Mouse (Mus musculus) testis, postnatal 10 days (tissue): Measurements from ENCODE around the gene Ung.

Source experiments
- DNase-seq: peaks from one replicate; pipeline ENCODE4 v3.0.0; 2021; ENCODE audit warnings: low spot score

Gene Ung

DNA sequence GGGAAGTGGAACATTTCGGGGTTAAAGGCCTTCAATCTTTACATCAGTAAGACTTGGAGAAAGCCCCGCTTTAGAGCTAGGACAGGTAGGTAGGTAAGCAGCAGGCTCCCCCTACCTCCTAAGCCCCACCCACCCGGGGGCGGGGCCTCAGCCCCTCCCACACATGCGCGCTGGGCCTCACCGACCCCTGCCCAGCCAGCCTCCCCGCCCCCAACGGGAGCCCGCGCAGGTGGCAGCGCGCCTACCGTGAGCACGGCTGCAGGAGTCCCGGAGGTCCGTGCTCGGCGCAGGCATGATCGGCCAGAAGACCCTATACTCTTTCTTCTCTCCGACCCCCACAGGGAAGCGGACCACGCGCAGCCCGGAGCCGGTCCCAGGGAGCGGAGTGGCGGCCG, at the start of gene Ung:
TSS of gene Ung (plus strand) at position 176 of the 395 bp plus-strand sequence.
- DNase-seq: peak; percentile 89

DNA sequence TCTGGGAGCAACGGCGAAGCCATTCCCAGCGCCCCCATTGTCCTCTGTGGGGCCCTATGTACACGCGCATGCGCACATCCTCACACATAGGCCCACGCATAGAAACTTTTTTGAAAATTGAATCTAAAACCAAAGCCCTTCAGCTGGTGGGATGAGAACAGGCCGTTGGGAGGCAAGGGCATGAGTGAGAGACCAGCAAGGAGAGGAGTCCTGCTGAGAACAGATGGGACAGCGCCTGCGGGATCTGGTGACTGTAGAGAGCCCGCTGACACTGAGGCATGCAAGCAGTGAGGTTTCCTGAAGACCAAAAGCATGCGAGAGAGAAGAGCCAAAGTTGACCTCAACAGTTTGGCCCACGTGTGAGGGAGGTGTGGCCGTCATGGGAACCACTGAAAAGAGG, 44.7 kb upstream of the Ung start:
- DNase-seq: no peak

DNA sequence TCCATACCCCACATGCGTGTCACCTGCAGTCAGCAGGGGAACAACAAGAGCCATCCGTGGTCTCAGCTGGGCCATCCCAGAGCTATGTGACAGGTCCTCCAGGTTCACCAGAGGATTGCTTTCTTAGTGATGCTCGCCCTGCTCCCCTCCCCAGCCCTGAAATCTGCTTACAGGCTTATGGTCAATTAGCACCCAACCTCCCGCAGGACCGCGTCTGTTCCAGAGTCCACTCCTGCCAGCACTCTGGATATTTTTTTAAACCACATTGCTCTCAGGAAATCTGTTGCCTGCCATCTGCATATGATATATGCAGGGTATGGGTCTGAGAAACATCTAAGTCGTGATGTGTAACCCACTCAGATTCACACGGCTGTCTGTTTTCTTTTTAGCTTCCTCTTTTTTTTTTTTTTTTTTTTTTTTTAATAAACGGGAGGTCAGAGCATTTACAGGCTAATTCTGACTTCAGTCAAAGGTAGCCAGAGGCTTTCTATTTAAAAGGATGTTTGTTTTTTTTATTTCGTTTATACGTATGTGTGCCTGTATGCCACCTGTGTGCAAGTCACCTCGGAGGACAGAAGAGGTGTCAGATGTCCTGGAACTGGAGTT, 42.2 kb upstream of the Ung start:
- DNase-seq: no peak

DNA sequence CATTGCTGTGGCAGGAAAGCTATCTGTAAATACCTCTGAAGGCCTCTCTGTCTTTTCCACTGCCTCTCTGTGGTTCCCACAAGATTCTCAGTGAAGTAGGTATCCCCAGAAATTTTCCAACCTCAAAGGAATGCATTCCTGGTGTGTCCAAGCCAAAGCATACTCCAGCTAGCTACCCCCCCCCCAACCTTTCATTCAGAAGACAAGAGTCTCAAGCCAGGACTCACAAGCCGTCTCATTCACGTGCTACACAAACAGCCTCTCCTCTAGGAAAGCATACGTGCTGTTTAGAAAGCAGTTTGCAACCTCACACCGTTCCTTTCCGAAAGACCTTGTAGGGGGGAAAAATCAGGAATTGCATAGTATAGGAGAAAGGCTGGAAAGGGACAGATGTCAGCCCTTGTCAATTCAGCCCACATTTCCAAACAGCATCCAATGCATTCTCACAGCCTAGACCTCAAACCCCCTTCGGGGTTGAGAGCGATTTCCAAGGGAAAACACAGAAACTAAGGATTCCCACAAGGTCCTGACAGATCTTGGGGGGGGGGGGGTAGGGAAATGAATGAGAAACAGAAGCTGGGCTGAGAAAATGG, 39.7 kb upstream of the Ung start:
- DNase-seq: no peak

DNA sequence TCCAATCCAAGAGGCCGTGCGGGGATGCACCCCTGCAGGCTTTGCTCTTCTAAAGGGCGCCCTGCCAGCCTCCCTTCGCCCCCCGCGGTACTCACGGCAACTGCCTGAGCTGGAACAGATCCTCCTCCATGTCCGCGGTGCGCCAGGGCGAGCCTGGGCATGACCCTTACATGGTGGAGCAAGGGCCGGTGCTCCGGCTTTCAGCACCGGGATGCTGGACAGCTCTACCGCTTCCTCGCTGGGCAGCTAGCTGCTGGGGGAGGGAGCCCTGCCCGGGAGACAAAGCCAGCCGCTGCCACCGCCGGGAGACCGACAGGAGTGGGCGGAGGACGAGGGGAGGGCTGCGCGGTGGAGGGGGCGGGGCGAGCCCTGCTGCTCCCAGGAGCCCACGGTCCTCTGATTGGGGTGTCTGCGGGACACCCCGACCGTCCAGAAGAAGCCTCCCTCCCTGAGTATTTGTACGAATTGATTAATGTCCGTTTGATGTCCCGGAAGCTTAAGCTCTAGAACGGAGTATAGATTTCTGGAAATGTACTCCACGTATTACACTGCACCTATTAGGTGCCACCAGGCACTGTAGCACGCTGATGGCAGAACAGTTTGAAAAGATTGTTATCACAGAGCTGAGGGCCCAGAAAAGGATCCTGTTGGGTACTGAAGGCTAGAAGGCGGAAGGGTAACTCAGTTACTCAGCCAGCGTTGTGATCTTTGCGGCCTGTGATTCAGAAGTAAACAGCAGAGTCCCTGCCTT, 39.0 kb upstream of the Ung start, which contains the start of gene Svop:
TSS of gene Svop (minus strand) at position 514 of the 751 bp plus-strand sequence.
- DNase-seq: peak; percentile 88

DNA sequence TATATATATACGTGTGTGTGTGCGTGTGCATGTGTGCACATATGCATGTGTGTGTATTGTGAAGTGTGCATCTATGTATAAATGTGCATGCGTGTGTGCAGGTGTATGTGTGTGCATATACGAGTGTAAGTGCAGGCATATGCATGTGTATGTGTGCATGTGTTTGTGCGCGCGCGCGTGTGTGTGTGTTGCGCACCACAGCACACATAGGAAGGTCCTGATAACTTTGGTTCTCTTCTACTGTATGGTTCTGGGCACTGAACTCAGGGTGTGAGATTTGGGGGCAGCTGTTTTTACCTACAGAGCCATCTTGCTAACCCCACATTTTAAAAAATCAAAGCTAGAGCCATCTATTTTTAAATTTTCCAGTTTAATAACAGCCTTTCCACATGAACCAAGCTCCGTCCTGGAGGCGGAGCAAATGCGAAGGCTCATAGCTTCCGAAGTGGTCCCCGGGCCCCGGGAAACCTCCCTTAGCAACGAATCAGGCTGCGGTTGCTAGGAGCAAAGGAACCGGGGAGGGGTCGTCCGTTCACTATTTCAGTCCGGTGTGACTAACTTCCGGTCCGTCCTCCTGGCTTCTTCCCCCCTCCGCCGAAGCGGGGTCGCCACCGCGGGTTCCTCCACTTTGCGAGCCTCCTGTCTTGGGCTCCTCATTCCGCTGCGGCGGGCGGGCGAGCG, 30.3 kb upstream of the Ung start:
- DNase-seq: peak; percentile 95

DNA sequence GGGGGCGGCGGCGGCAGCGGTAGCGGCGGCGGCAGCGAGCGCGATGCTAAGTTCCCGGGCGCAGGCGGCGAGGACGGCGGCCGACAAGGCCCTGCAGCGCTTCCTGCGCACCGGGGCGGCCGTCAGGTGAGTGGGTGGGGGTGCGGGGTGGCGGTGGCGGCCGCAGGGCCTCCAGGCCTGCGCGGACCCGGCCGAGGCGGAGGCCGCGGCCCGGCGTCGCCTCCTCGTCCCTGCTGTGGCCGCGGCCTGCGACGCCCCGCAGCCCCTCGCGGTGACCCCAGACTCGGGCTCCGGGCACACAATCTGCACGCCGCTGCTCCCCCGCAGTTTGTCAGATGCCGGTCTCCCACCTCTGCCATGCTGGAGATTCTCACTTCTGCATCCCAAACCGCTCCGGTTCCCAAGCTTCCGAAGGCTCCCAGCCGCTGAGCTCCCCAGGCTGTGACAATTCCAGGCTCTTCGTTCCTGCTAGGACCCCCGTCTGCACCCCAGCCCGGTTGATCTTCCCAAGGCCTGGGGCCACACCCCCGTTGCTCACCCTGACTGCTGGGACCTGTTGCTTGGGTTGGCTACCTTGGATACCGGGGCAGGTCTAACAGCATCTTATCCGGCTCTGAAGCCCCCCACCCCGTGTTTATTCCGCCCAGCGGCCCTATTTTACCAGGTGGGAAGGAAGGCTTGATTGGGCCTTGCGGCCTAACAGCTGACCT, 29.6 kb upstream of the Ung start:
- DNase-seq: peak; percentile 54

DNA sequence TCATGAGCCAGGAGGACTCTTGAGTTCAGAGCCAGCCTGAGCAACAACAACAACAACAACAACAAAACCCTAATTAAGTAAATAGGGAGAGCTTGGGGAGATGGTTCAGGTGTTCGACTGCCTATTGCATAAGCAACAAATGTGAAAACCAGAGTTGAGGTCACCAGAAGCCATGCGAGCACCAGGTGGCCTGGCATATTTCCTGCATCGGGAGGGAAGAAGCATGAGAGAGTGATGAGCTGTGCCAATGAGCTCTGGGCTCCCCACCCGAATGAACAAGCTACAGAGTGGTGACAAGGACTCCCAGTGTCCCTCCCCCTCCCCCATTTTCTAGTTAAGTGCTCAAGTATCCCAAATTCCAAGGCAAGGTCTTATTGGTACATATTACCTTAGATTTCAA, 28.3 kb upstream of the Ung start:
- no peak for DNase-seq

DNA sequence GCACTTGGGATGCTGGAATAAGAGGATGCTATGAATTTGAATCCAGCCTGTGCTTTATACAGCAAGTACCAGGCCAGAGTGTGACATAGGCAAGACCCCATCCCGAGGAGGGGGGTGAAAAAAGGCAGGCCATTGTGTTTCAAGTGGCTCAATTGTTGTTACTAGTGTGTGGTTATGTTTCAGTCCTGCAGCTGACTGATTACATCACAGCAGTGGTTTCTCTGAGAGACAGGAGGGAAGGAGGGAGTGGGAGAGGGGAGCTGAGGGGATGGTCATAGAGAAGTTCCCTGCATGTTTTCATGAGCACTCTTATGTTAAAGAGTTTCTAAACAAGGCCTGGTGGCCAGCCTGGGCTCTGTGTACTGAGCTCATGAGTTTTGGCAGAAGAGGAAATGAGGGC, 27.4 kb upstream of the Ung start:
- no peak for DNase-seq

DNA sequence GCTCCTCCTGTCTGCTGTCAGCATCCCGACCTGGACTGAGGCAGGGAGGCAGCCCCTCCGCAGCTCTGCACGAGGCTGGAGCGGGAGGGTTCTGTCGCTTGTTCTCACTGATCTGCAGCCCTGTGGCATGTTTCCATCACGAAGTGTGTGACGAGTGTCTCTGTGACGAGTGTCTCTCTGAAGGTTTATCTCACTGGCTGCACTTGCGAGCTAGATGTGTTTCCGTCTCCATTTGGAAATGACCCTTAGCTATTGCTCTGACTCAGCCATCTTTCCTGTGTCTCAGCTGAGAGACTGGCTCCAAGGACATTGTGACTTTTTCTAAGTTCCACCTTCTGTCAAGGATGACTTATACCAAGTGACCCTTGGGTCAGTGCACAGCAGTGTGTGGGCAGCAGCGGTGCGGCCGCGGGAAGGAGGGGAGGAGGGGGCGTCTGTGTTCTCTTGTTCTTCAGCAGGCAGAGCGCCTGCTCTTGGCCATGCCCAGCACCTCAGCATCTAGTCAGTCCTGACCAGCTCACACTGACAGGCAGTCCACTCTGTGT, 23.7 kb upstream of the Ung start:
- DNase-seq: no peak

DNA sequence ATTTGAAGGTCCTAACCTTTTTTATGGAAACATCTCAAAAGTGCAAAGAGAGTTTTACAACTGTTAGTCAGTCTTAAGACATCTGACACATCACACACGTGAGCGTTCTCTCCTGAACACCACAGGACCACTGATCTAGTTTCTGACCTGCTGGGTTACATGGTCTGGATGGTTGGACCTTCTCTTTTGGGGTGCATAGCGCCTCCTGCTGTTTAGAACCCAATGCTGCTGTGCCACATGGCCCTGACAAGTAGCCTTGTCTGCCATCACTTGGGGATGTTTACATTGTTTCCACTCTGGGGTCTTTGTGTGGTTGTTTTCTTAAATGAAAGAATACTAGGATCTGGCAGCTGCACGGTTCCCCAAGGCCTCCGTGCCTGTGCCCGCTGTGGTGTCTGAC, 16.9 kb upstream of the Ung start:
- no peak for DNase-seq

DNA sequence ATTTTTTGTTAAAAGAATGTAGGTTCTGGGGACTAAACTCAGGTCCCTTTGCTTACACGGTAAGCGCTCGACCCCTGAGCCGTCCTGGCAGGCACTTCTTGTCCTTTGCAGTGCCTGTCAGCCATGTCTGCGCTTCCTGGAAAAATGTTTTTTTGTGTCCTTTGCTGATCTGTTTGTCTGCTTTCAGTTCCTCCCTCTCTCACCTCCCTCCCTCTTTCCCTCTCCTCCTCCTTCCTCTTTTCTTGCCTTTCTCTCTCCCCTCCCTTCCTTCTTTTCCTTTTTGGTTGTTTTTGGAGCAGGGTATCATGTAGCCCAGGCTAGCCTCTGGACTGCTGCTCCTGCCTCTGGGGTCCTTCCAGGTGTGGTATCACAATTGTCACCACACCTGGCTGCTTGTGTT, 15.2 kb upstream of the Ung start:
- no peak for DNase-seq

DNA sequence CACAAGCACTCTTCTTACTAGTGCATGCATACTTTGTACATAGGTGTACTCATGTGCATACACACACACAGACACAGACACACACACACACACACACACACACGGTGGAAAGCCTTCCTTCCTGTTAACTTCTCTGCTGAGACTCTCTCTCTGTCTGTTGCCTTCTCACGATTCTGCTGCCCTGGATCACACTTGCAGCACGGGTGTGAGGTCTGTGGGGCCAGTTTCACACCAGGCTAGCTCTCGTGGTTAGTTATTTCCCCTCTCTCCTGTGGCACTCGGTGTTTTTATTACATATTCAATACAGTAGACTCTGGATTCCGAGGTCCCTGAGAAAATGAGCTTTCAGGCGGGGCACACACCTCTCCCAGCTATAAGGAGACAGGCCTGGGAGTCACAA, 13.6 kb upstream of the Ung start:
- no peak for DNase-seq

DNA sequence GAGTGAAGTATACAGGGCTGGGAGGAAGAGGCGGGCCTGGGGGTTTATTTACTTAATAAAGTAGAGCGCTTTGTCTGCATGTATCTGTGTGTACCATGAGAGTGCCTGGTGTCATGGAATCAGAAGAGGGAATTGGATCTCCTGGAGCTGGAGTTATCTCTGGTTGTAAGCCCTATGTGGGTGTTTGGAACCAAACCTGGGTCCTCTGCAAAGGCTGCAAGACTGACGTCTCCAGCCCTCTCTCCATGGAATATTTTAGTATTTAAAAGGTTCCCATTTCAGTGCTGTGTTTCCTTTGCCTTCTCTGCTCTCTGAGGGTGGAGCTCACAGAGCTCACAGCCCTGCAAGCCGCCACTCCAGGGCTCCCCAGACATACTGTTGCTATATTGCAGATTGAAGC, 10.4 kb upstream of the Ung start:
- no peak for DNase-seq

DNA sequence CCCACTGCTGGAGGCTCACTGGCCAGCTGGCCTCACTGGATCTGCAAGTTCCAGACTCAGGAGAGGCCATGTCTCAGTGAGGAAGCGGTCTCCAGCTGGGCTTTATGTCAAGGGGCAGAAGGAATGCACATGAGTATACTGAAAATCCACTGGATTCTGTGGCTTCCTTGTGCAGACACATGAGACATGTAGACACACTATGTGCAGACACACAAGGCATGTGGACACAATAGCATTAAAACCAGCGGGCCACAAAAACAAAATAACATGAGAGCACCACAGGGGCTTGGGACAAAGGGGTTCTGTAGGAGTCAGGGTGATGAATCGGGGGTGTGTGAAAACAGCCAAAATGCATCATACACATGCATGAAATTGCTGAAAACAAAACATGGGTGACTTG, 4.2 kb upstream of the Ung start:
- no peak for DNase-seq

DNA sequence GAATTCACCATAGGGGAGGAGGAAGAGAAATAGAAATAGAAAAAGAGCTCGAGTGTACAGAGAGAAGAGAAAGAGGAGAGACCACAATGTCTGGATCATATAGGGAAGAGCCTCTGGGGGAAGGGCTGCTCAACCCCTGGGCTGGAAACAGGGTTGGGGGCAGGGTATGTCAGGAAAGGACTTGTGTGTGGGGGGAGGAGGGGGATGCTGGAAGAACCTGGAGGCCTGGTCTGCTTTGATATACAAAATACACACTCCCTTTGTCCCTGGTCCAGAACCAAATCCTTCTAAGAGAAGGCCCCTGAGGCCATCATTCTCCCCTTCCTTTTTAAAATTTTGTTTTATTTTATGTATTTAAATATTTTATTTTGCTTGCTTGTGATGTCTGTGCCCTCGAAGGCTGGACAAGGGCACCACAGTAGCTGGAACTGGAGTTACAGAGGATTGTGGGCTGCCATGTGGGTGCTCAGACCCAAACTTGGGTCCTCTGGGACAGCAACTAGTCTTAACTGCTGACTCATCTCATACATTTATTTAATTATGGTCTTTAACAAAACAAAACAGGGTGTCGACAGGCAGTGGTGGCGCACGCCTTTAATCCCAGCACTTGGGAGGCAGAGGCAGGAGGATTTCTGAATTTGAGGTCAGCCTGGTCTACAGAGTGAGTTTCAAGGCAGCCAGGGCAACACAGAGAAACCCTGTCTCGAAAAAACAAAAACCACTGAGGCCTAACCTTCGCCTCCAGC, 3.5 kb upstream of the Ung start:
- DNase-seq: no peak

DNA sequence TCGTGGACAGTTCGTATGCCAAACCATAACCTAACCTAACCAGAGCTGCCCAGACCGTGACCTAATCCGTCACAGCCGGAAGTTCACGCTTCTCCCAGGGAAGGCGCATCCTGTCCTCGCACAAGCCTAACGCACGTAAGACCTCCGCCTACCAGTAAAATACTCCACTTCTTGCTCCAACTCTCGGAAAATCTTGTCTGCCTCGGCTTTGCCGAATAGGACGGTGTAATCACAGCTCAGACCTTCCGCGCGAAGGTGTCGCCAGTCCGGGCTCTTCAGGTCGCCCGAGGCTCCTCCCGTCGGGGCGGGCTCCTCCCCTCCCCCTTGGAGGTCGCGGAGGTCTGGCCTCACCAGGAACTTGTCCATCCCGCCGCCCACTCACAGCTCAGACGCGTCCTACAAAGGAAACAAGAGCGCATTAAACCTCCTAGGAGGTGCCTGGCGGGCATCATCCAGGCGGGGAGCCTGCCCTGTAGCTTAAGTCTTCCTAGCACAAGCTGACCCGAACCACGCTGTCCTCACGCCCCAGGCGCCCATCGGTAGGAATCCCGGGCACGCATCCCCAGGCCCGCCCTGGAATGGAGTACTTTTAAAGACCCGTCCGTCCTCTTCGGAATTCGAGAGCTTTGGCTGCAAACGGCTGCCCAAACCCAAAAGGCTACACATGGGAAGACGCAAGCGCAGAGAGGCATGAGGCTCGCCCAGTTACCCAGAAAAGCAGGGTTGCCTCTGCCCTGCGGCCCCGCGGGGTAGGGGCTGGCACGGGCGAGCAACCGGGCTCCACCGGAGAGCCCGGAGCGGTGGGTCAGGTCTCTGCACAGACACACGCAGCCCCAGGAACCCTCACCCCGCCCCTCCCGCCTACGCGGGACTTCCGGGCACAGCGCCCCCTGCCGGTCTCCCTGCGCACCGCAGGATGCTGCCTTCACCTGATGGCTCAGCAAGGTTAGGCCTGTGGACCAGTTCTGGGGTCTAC, 2.5 kb upstream of the Ung start, which contains the start of gene Alkbh2:
TSS of gene Alkbh2 (minus strand) at position 845 of the 976 bp plus-strand sequence.
- DNase-seq: peak; percentile 94

DNA sequence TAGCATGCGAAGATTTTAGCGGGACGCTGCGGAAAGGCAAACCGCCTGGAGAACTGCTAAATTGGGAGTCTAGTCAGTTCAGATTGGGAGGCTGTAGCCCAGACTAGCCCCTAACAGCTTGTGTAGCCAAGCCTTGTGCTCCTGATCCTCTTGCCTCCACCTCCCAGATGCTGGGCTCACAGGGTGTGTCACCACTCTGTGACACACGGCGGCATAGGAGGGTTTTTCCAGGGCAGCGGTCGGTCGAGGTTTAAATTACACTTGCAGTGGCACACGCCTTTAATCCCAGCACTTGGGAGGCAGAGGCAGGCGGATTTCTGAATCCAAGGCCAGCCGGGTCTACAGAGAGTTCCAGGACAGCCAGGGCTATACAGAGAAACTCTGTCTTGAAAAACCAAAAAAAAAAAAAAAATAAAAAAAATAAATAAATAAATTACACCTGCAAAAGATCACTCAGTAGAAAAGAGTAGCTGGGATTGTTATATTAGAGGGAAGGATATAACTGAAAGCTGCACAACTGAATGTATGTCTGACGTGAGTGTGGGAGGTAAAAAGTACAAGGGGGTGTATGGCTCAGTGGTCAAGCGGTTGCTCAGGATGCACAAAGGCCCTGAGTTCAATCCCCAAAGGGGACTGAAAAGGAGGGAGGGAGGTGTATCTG, 506 bp upstream of the Ung start:
- DNase-seq: no peak
